Mouse (Mus musculus) midbrain, embryonic 14.5 days (tissue): ENCODE measurements around the gene S100a14. TPM values are rescaled to one million over a fixed set of nuclear protein-coding genes. Genes with fewer than 3 reads are reported as not detected.

Source experiments
- ATAC-seq: fragments of 200-750 bp; cut with Nextera tagmentation; 2 replicates; pipeline ENCODE4 v1.8.0; 2017; ENCODE audit warnings: moderate number of reproducible peaks, moderate library complexity; ENCODE audit not compliant: low FRiP score, low TSS enrichment
- DNase-seq: peaks from one replicate; pipeline ENCODE4 v3.0.0-alpha.2; 2015
- H3K27ac ChIP-seq: fragments of 300-500 bp; sonication (generic); replicated peaks from 2 replicates; pipeline ENCODE4 v1.5.1; 2014; ENCODE audit warnings: mild to moderate bottlenecking, low read depth, low read length, moderate library complexity
- H3K27me3 ChIP-seq: fragments of 300-500 bp; sonication (generic); 2 replicates; pipeline ENCODE4 v1.6.1; 2014; ENCODE audit warnings: low read length, control low read depth, mixed read lengths; ENCODE audit not compliant: control insufficient read depth, insufficient read depth
- H3K36me3 ChIP-seq: fragments of 300-500 bp; sonication (generic); 2 replicates; pipeline ENCODE4 v1.6.1; 2014; ENCODE audit warnings: low read length, control low read depth; ENCODE audit not compliant: control insufficient read depth, insufficient read depth
- H3K4me1 ChIP-seq: fragments of 300-500 bp; sonication (generic); 2 replicates; pipeline ENCODE4 v1.6.1; 2014; ENCODE audit warnings: mild to moderate bottlenecking, antibody characterized with exemption, low read length, control low read depth; ENCODE audit not compliant: control insufficient read depth, insufficient read depth
- H3K4me2 ChIP-seq: fragments of 300-500 bp; sonication (generic); 2 replicates; pipeline ENCODE4 v1.6.1; 2014; ENCODE audit warnings: mild to moderate bottlenecking, low read length, moderate library complexity
- H3K4me3 ChIP-seq: fragments of 300-500 bp; sonication (generic); replicated peaks from 2 replicates; pipeline ENCODE4 v1.5.1; 2014; ENCODE audit warnings: low read depth, low read length
- H3K9ac ChIP-seq: fragments of 300-500 bp; sonication (generic); replicated peaks from 2 replicates; pipeline ENCODE4 v1.6.1; 2014; ENCODE audit warnings: mild to moderate bottlenecking, low read length, moderate library complexity
- H3K9me3 ChIP-seq: fragments of 300-500 bp; sonication (generic); 2 replicates; pipeline ENCODE4 v1.6.1; 2016; ENCODE audit warnings: low read length, control low read depth, mixed read lengths; ENCODE audit not compliant: control insufficient read depth
- WGBS: fragments of 180-500 bp; shearing (Covaris S2); extraction: QIAGEN DNeasy Blood & Tissue Kit; methylation state at CpG from one replicate; pipeline ENCODE4 v1.1.7; 2014; 5-methylcytosine and 5-hydroxymethylcytosine counted together
- polyA plus RNA-seq: library from polyadenylated mRNA; unstranded; fragments of >200 nt; fragmentation: Nextera tagmentation; extraction: Ambion mirVana; gene quantifications from 2 replicates; pipeline ENCODE4 v1.2.1, GENCODE M21; 2014

The S100a14 gene
- polyA plus RNA-seq, 1 experiment from 2014 or later: not detected

GRCm38 (mm10) chr3:90535446-90535845 is 8.8 kb downstream of the S100a14 start:
- 76% methylated on average over 1 of the region's 1 CpGs for WGBS
- Histone ChIP-seq H3K27ac (no peak overlapping the region), H3K4me1 (no peaks in the 10 kb centered on the region), H3K9me3 (no peaks in the 10 kb centered on the region), H3K27me3 (no peaks in the 10 kb centered on the region), H3K36me3 (no peaks in the 10 kb centered on the region), H3K4me3 (no peak overlapping the region), H3K9ac (no peak overlapping the region), H3K4me2 (no peak overlapping the region)
- ATAC-seq (no peak), DNase-seq (no peak)

GRCm38 (mm10) chr3:90537141-90537904 is 10.7 kb downstream of the S100a14 start, which contains the start of gene S100a16:
Gene S100a16, plus strand, starts transcription at chr3:90537254.
- no peaks in the 10 kb centered on the region for H3K9me3 ChIP-seq
- no peak within 1 kb of the TSS for H3K4me3 ChIP-seq
- no peaks in the 10 kb centered on the region for H3K27me3 ChIP-seq
- no peak within 1 kb of the TSS for H3K9ac ChIP-seq
- DNase-seq (no peak), ATAC-seq (no peak)
- H3K4me2 ChIP-seq: no peak within 1 kb of the TSS
- no peaks in the 10 kb centered on the region for H3K36me3 ChIP-seq
- H3K4me1 ChIP-seq: peaks cover 6% of the 10 kb centered on the region; the same call in 1 of the 2 replicates
- no peak within 1 kb of the TSS for H3K27ac ChIP-seq
- 46% methylated on average over 10 of the region's 10 CpGs for WGBS

- H3K27me3 ChIP-seq: no peaks in the 10 kb centered on the region
- H3K4me2 ChIP-seq: no peak overlapping the region
- ATAC-seq: no peak
- no peak overlapping the region for H3K9ac ChIP-seq
- H3K36me3 ChIP-seq: no peaks in the 10 kb centered on the region
- no peak overlapping the region for H3K4me3 ChIP-seq
- DNase-seq: no peak
- H3K9me3 ChIP-seq: no peaks in the 10 kb centered on the region
- H3K27ac ChIP-seq: no peak overlapping the region
- WGBS: 89% methylated on average over 5 of the region's 5 CpGs
- peaks cover 6% of the 10 kb centered on the region; the same call in 1 of the 2 replicates for H3K4me1 ChIP-seq
These were observed 11.2 kb downstream of the S100a14 start for GRCm38 (mm10) chr3:90537905-90538296.

DNA sequence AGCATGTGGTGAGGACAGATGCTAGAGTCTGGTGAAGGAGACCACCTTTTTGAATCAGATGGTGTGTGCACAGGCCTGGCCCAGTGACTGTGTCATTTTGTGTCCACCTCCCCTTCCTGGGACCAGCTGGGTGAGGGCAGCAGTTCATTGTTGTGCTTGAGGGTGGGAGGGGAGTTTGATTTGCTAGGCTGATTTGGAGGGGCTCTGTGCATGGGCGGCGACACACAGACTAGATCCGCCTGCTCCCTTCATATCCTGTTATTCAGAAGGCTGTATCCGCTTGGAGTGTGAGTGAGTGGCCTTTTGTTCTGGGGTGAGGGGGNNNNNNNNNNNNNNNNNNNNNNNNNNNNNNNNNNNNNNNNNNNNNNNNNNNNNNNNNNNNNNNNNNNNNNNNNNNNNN is 14.2 kb downstream of the S100a14 start:
- DNase-seq: peak; percentile 32
- H3K27ac ChIP-seq: peak overlapping the region; percentile 26; the same call in 1 of the 2 replicates

GRCm38 (mm10) chr3:90549676-90550420 is 23.2 kb downstream of the S100a14 start:
- ATAC-seq (no peak), DNase-seq (no peak)
- H3K4me2 ChIP-seq: no peak overlapping the region
- no peak overlapping the region for H3K27ac ChIP-seq
- no peaks in the 10 kb centered on the region for H3K36me3 ChIP-seq
- H3K4me1 ChIP-seq: no peaks in the 10 kb centered on the region
- no peak overlapping the region for H3K4me3 ChIP-seq
- WGBS: 60% methylated on average over 5 of the region's 5 CpGs
- no peak overlapping the region for H3K9ac ChIP-seq
- H3K27me3 ChIP-seq: no peaks in the 10 kb centered on the region
- H3K9me3 ChIP-seq: no peaks in the 10 kb centered on the region

More for the DNA sequence above, 14.2 kb downstream of the S100a14 start:
- no peak overlapping the region for H3K4me3 ChIP-seq
- ATAC-seq: peak; percentile 69; the same call in 1 of the 2 replicates
- no peaks in the 10 kb centered on the region for H3K27me3 ChIP-seq
- no peaks in the 10 kb centered on the region for H3K36me3 ChIP-seq
- H3K9ac ChIP-seq: peak overlapping the region; percentile 23; the same call in 1 of the 2 replicates
- peaks cover 6% of the 10 kb centered on the region; the same call in 1 of the 2 replicates for H3K4me1 ChIP-seq
- H3K4me2 ChIP-seq: 0 out of 2 replicates have a peak overlapping the region, but pooled peaks have one; percentile 17
- 13% methylated on average over 4 of the region's 4 CpGs for WGBS
- H3K9me3 ChIP-seq: no peaks in the 10 kb centered on the region

DNA sequence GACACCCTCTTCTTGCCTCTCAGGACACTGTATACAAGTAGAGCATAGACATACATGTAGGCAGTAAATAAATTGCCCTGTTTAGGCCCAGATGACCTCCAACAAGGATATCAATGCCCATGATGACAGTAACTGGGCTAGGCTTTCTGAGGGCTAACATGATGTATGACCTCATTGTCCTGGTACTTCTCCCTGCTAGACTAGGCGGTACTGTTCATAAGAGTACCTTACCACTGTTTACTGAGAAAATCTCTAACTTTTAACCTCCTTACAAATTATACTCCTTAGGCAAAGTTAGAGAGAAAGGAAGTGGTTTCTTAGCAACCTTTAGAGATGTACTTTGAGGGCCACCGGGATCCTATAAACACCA is 23.8 kb downstream of the S100a14 start:
- H3K4me3 ChIP-seq: no peak overlapping the region
- no peak overlapping the region for H3K27ac ChIP-seq
- H3K4me2 ChIP-seq: no peak overlapping the region
- ATAC-seq (no peak), DNase-seq (no peak)
- 91% methylated on average over 2 of the region's 2 CpGs for WGBS
- H3K36me3 ChIP-seq: no peaks in the 10 kb centered on the region
- no peaks in the 10 kb centered on the region for H3K9me3 ChIP-seq
- no peaks in the 10 kb centered on the region for H3K4me1 ChIP-seq
- no peak overlapping the region for H3K9ac ChIP-seq
- H3K27me3 ChIP-seq: no peaks in the 10 kb centered on the region

- H3K36me3 ChIP-seq: no peaks in the 10 kb centered on the region
- WGBS: 77% methylated on average over 2 of the region's 2 CpGs
- no peak overlapping the region for H3K27ac ChIP-seq
- H3K4me2 ChIP-seq: no peak overlapping the region
- ATAC-seq: no peak
- no peaks in the 10 kb centered on the region for H3K9me3 ChIP-seq
- H3K9ac ChIP-seq: no peak overlapping the region
- no peak overlapping the region for H3K4me3 ChIP-seq
- H3K4me1 ChIP-seq: no peaks in the 10 kb centered on the region
- H3K27me3 ChIP-seq: no peaks in the 10 kb centered on the region
- no peak for DNase-seq
These were observed 25.6 kb downstream of the S100a14 start for GRCm38 (mm10) chr3:90552231-90552630.

DNA sequence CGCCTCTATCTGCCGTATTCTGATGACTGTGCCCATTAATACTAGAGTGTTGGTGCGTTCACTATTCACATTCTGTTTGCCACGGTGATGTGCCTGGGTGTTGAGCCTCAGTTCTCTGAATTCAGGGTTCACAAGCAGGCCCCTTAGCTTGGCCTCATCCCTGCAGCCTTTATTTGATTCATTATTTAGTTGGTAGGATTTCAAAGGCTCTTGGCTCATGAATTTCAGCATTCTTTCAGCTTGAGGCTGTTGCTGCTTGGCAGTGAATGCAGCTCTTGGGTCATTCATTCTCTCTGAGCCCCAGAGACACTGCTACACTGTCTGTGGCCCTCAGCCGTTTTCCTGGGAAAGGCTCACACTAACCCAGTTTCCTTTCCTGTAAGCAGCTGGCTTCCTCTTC is 29.3 kb downstream of the S100a14 start:
- peak; percentile 64; the same call in 1 of the 2 replicates for ATAC-seq

More for the DNA sequence above, 29.3 kb downstream of the S100a14 start:
- Histone ChIP-seq H3K36me3 (no peaks in the 10 kb centered on the region), H3K4me2 (no peak overlapping the region), H3K27ac (no peak overlapping the region), H3K4me3 (no peak overlapping the region), H3K4me1 (no peaks in the 10 kb centered on the region), H3K27me3 (no peaks in the 10 kb centered on the region), H3K9me3 (no peaks in the 10 kb centered on the region), H3K9ac (no peak overlapping the region)
- peak; percentile 61 for DNase-seq
- WGBS: 31% methylated on average over 5 of the region's 5 CpGs
